Mouse (Mus musculus) heart, adult 2 months (tissue): ENCODE measurements around the gene Rarg.

Experiments used
- CTCF ChIP-seq: fragments of 200-600 bp; IDR thresholded peaks from 2 replicates; pipeline ENCODE4 v1.8.1; 2022; ENCODE audit warnings: antibody characterized with exemption, mild to moderate bottlenecking, moderate library complexity
- EP300 ChIP-seq: fragments of 200-500 bp; IDR thresholded peaks from 2 replicates; pipeline ENCODE4 v1.6.1; 2011; ENCODE audit warnings: low read depth, low read length, control low read depth; ENCODE audit not compliant: insufficient read depth
- POLR2A ChIP-seq: fragments of 200-500 bp; IDR thresholded peaks from 2 replicates; pipeline ENCODE4 v1.6.1; 2011; ENCODE audit warnings: mild to moderate bottlenecking, low read depth, low read length, control low read depth; ENCODE audit not compliant: insufficient read depth

- TF ChIP-seq CTCF: no peak
- TF ChIP-seq EP300: no peak
- TF ChIP-seq POLR2A: no peak
These were observed 64.4 kb downstream of the Rarg start for GRCm38 (mm10) chr15:102192820-102193386.
